9 mouse cellular contexts compared by ENCODE assay signal in genomic region chr15:98616362-98617175, GRCm38 (mm10). TPM values are rescaled to one million over a fixed set of nuclear protein-coding genes. Genes with fewer than 3 reads are reported as not detected.
DNase-seq lines count a peak whose midpoint lies in the region; ATAC-seq and TF ChIP-seq lines count a peak whose summit lies in the region.
"Had no signal": no experiment of that assay in that cellular context is flagged by ENCODE, and none has a peak within 500 bp of the region (broad histone marks: within the 10 kb centered on the region; RNA-seq: fewer than 3 reads in every experiment).

No protein-coding gene starts in this region.

- no peak for TF ChIP-seq CTCF in kidney, postnatal 0 days (IDR thresholded peaks at IDR 0.05; ENCODE audit: low read depth)
- no peak for TF ChIP-seq CTCF in small intestine, adult 2 months (IDR thresholded peaks at IDR 0.05; ENCODE audit: extremely low read depth, insufficient read length, insufficient replicate concordance, low read depth, low read length)

- H3K27ac ChIP-seq in heart, embryonic 13.5 days (replicated peaks): peak overlapping the region; percentile 78
- H3K27ac ChIP-seq in kidney, postnatal 0 days: no peak overlapping the region
- peak overlapping the region; percentile 89 for H3K27ac ChIP-seq in small intestine, adult 2 months (ENCODE audit: insufficient read depth, low read depth, low read length)

- peak overlapping the region; percentile 17 for H3K9ac ChIP-seq in heart, embryonic 13.5 days
- 0 out of 2 replicates have a peak overlapping the region, but pooled peaks have one; percentile 0 for H3K9ac ChIP-seq in kidney, postnatal 0 days (ENCODE audit: low read depth, low read length)

- peaks cover 56% of the 10 kb centered on the region for H3K27me3 ChIP-seq in megakaryocyte, embryonic 14.5 days (replicated peaks)
- H3K27me3 ChIP-seq in heart, embryonic 13.5 days (replicated peaks): peaks cover 8% of the 10 kb centered on the region; the same call in 1 of the 2 replicates
- no peaks in the 10 kb centered on the region for H3K27me3 ChIP-seq in kidney, postnatal 0 days (ENCODE audit: insufficient read depth, low read length)
- H3K27me3 ChIP-seq in small intestine, adult 2 months (ENCODE audit: control insufficient read depth, insufficient read depth, low read length): no peaks in the 10 kb centered on the region

- no peak for DNase-seq in kidney, postnatal 0 days (ENCODE audit: low spot score)
- no peak for DNase-seq in layer of hippocampus, adult 9-10 months (ENCODE audit: low spot score)
- DNase-seq in right cerebral cortex, adult 2 months (ENCODE audit: low spot score in 2 of 2): no peak

- peaks cover 26% of the 10 kb centered on the region for H3K4me1 ChIP-seq in megakaryocyte, embryonic 14.5 days
- H3K4me1 ChIP-seq in heart, embryonic 13.5 days: peaks cover 34% of the 10 kb centered on the region
- H3K4me1 ChIP-seq in kidney, postnatal 0 days (replicated peaks; ENCODE audit: insufficient read depth, low read length): 0 out of 2 replicates have a peak, but pooled peaks cover 6% of the 10 kb centered on the region
- H3K4me1 ChIP-seq in small intestine, adult 2 months (ENCODE audit: control insufficient read depth, insufficient read depth, insufficient read length, low read length): peaks cover 9% of the 10 kb centered on the region

- 37% methylated on average over 20 of the region's 20 CpGs for WGBS in heart, embryonic 13.5 days
- 31% methylated on average over 20 of the region's 20 CpGs for WGBS in kidney, postnatal 0 days
- 19% methylated on average over 20 of the region's 20 CpGs for WGBS in small intestine, adult 2 months

- H3K4me2 ChIP-seq in heart, embryonic 13.5 days: peak overlapping the region; percentile 57
- H3K4me2 ChIP-seq in kidney, postnatal 0 days (ENCODE audit: low read length): peak overlapping the region; percentile 23; the same call in 1 of the 2 replicates

- peak overlapping the region; percentile 76 for H3K4me3 ChIP-seq in megakaryocyte, embryonic 14.5 days (replicated peaks)
- H3K4me3 ChIP-seq in heart, embryonic 13.5 days: peak overlapping the region; percentile 26; the same call in 1 of the 2 replicates
- no peak overlapping the region for H3K4me3 ChIP-seq in kidney, postnatal 0 days (replicated peaks; ENCODE audit: low read depth, low read length)
- peak overlapping the region; percentile 48 for H3K4me3 ChIP-seq in small intestine, adult 2 months (ENCODE audit: low read depth, low read length)

- H3K36me3 ChIP-seq in megakaryocyte, embryonic 14.5 days (replicated peaks; ENCODE audit: low read length): no peaks in the 10 kb centered on the region
- H3K36me3 ChIP-seq in heart, embryonic 13.5 days: no peaks in the 10 kb centered on the region
- H3K36me3 ChIP-seq in kidney, postnatal 0 days (ENCODE audit: insufficient read depth, low read length): no peaks in the 10 kb centered on the region
- H3K36me3 ChIP-seq in small intestine, adult 2 months (ENCODE audit: control insufficient read depth, insufficient read depth, low read length): no peaks in the 10 kb centered on the region

- H3K9me3 ChIP-seq in megakaryocyte, embryonic 14.5 days: peaks cover 17% of the 10 kb centered on the region
- no peaks in the 10 kb centered on the region for H3K9me3 ChIP-seq in heart, embryonic 13.5 days
- no peaks in the 10 kb centered on the region for H3K9me3 ChIP-seq in kidney, postnatal 0 days (replicated peaks; ENCODE audit: low read length)

- no peak for ATAC-seq in megakaryocyte, adult 5-6 weeks (ENCODE audit: poor library complexity, severe bottlenecking)
- no peak for ATAC-seq in heart, embryonic 13.5 days (ENCODE audit: extremely low read depth, insufficient number of reproducible peaks, low FRiP score, low TSS enrichment)
- 0 out of 2 replicates have a peak, but pooled peaks have one; percentile 14 for ATAC-seq in kidney, postnatal 0 days (replicated peaks; ENCODE audit: low FRiP score, low read depth)
- ATAC-seq in activated CD4-positive, CD25-positive, alpha-beta regulatory T cell, adult 4 months: no peak

- no peak for TF ChIP-seq POLR2A in small intestine, adult 2 months (IDR thresholded peaks at IDR 0.05; ENCODE audit: low read depth, low read length)

RNA-seq across cellular contexts. Expression of gene Adcy6, which starts 6.7 kb away (rescaled TPM):
- polyA plus RNA-seq in megakaryocyte, embryonic 14.5 days (2012; ENCODE audit: insufficient read depth, low replicate concordance): 2.1 and 9.3 TPM in 2 replicates
- 0.31 and 0.71 TPM in 2 replicates for total RNA-seq in megakaryocyte, adult 5-6 weeks (2015)
- 0.99 and 1.1 TPM in 2 replicates for total RNA-seq in megakaryocyte, adult 5-6 weeks (2017)
- 29.0 and 32.4 TPM in 2 replicates for polyA plus RNA-seq in heart, embryonic 13.5 days (2015; fragmentation: Nextera tagmentation; extraction: Ambion mirVana)
- polyA plus RNA-seq in kidney, postnatal 0 days (2015; fragmentation: Nextera tagmentation; extraction: Ambion mirVana): 16.8 and 17.0 TPM in 2 replicates
- polyA plus RNA-seq in small intestine, adult 2 months (2012; rRNA removed): 55.9 and 89.2 TPM in 2 replicates
- polyA plus RNA-seq in activated CD4-positive, CD25-positive, alpha-beta regulatory T cell, adult 4 months (2017; shearing (Covaris generic)): under 1 TPM; 0.36 to 0.56 TPM

RNA-seq across cellular contexts. Expression of gene Cacnb3, which starts 14.1 kb away (rescaled TPM):
- 0.46 TPM in 1 of 2 replicates, not detected in the other for polyA plus RNA-seq in megakaryocyte, embryonic 14.5 days (2012; ENCODE audit: insufficient read depth, low replicate concordance)
- total RNA-seq in megakaryocyte, adult 5-6 weeks (2015): 0.04 TPM in 1 of 2 replicates, not detected in the other
- total RNA-seq in megakaryocyte, adult 5-6 weeks (2017): 0.11 TPM in 1 of 2 replicates, not detected in the other
- 9.5 and 10.8 TPM in 2 replicates for polyA plus RNA-seq in heart, embryonic 13.5 days (2015; fragmentation: Nextera tagmentation; extraction: Ambion mirVana)
- 19.8 and 22.4 TPM in 2 replicates for polyA plus RNA-seq in kidney, postnatal 0 days (2015; fragmentation: Nextera tagmentation; extraction: Ambion mirVana)
- polyA plus RNA-seq in small intestine, adult 2 months (2012; rRNA removed): 19.1 and 40.2 TPM in 2 replicates
- polyA plus RNA-seq in activated CD4-positive, CD25-positive, alpha-beta regulatory T cell, adult 4 months (2017; shearing (Covaris generic)): under 1 TPM in 1 of 2 experiments, not detected in 1; 0.19 TPM

RNA-seq across cellular contexts. Expression of gene 4930415O20Rik, which starts 45.8 kb away (rescaled TPM):
- polyA plus RNA-seq in megakaryocyte, embryonic 14.5 days (2012; ENCODE audit: insufficient read depth, low replicate concordance): not detected in 2 replicates
- total RNA-seq in megakaryocyte, adult 5-6 weeks (2015): 0.46 TPM in 1 of 2 replicates, not detected in the other
- not detected in 2 replicates for total RNA-seq in megakaryocyte, adult 5-6 weeks (2017)
- 0.29 and 0.48 TPM in 2 replicates for polyA plus RNA-seq in heart, embryonic 13.5 days (2015; fragmentation: Nextera tagmentation; extraction: Ambion mirVana)
- 0.30 and 0.62 TPM in 2 replicates for polyA plus RNA-seq in kidney, postnatal 0 days (2015; fragmentation: Nextera tagmentation; extraction: Ambion mirVana)
- polyA plus RNA-seq in small intestine, adult 2 months (2012; rRNA removed): 0.46 and 2.7 TPM in 2 replicates
- polyA plus RNA-seq in activated CD4-positive, CD25-positive, alpha-beta regulatory T cell, adult 4 months (2017; shearing (Covaris generic)): not detected
- total RNA-seq: left cerebral cortex, adult 18-20 months had no signal

RNA-seq across cellular contexts. Expression of gene Ccnt1, which starts 45.8 kb away (rescaled TPM):
- polyA plus RNA-seq in megakaryocyte, embryonic 14.5 days (2012; ENCODE audit: insufficient read depth, low replicate concordance): 1.4 and 5.1 TPM in 2 replicates
- 33.0 and 38.7 TPM in 2 replicates for total RNA-seq in megakaryocyte, adult 5-6 weeks (2015)
- total RNA-seq in megakaryocyte, adult 5-6 weeks (2017): 41.3 and 43.5 TPM in 2 replicates
- 35.2 and 35.8 TPM in 2 replicates for polyA plus RNA-seq in heart, embryonic 13.5 days (2015; fragmentation: Nextera tagmentation; extraction: Ambion mirVana)
- 42.3 and 46.2 TPM in 2 replicates for polyA plus RNA-seq in kidney, postnatal 0 days (2015; fragmentation: Nextera tagmentation; extraction: Ambion mirVana)
- polyA plus RNA-seq in small intestine, adult 2 months (2012; rRNA removed): 3.6 and 5.2 TPM in 2 replicates
- polyA plus RNA-seq in activated CD4-positive, CD25-positive, alpha-beta regulatory T cell, adult 4 months (2017; shearing (Covaris generic)): 10 to 100 TPM; 71.1 to 73.1 TPM

RNA-seq across cellular contexts. Expression of gene Ddx23, which starts 46.1 kb away (rescaled TPM):
- 49.7 and 71.3 TPM in 2 replicates for polyA plus RNA-seq in megakaryocyte, embryonic 14.5 days (2012; ENCODE audit: insufficient read depth, low replicate concordance)
- total RNA-seq in megakaryocyte, adult 5-6 weeks (2015): 20.2 and 23.4 TPM in 2 replicates
- 84.3 and 106 TPM in 2 replicates for total RNA-seq in megakaryocyte, adult 5-6 weeks (2017)
- 16.5 and 20.8 TPM in 2 replicates for polyA plus RNA-seq in heart, embryonic 13.5 days (2015; fragmentation: Nextera tagmentation; extraction: Ambion mirVana)
- 14.6 and 17.6 TPM in 2 replicates for polyA plus RNA-seq in kidney, postnatal 0 days (2015; fragmentation: Nextera tagmentation; extraction: Ambion mirVana)
- 13.6 and 24.3 TPM in 2 replicates for polyA plus RNA-seq in small intestine, adult 2 months (2012; rRNA removed)
- 10 to 100 TPM; 22.8 to 27.3 TPM for polyA plus RNA-seq in activated CD4-positive, CD25-positive, alpha-beta regulatory T cell, adult 4 months (2017; shearing (Covaris generic))
